Mouse (Mus musculus) neural tube, postnatal 0 days (tissue): ENCODE measurements around the gene Slc22a15. TPM values are rescaled to one million over a fixed set of nuclear protein-coding genes. Genes with fewer than 3 reads are reported as not detected.

Source experiments
- polyA plus RNA-seq: library from polyadenylated mRNA; unstranded; fragments of >200 nt; fragmentation: Nextera tagmentation; extraction: Ambion mirVana; gene quantifications from 2 replicates; pipeline ENCODE4 v1.2.1, GENCODE M21; 2015

Slc22a15 gene
- polyA plus RNA-seq: 5.0 and 6.5 TPM in 2 replicates

GRCm38 (mm10) chr3:101923843-101924740 lies at the start of gene Slc22a15:
TSS of gene Slc22a15 (minus strand) at chr3:101924453.

GRCm38 (mm10) chr3:101848816-101849215 lies 75.4 kb downstream of the Slc22a15 start, which contains the start of gene Mab21l3:
TSS of gene Mab21l3 (minus strand) at chr3:101848959.

Other genes with a start within 250 kb of the Slc22a15 start
- gene Mab21l3, start 75.5 kb downstream of the Slc22a15 start, polyA plus RNA-seq: 0.10 TPM in 1 of 2 replicates, not detected in the other
- 9.0 and 9.2 TPM in 2 replicates for gene Nhlh2, start 85.6 kb upstream of the Slc22a15 start, polyA plus RNA-seq
- gene Casq2, start 162.0 kb upstream of the Slc22a15 start, polyA plus RNA-seq: 0.64 and 0.75 TPM in 2 replicates